Mouse (Mus musculus) MEL (cell line): Measurements from ENCODE around the gene Rplp2. TPM values are rescaled to one million over a fixed set of nuclear protein-coding genes. Genes with fewer than 3 reads are reported as not detected.
A peak's percentile ranks its signal among the peaks of the same experiment; 100 is the strongest.

Experiments
- DNase-seq: peaks from one replicate; pipeline ENCODE4 v3.0.0; 2011; ENCODE audit warnings: low read depth, low spot score
- H3K27ac ChIP-seq: 2 replicates; pipeline ENCODE4 v1.5.1; 2012; ENCODE audit warnings: low read depth, mild to moderate bottlenecking, control low read depth, low read length, moderate library complexity; ENCODE audit not compliant: control insufficient read depth
- H3K27me3 ChIP-seq, 2 experiments: fragments of 150-350 bp in 1 of 2; sonication (generic) in 1 of 2; 2 replicates each; pipeline ENCODE4 v1.6.1; 2012; ENCODE audit warnings: low read length in 2 of 2, mild to moderate bottlenecking in 2 of 2, improper control_type of control experiment in 1 of 2, moderate library complexity in 1 of 2; ENCODE audit not compliant: insufficient read depth in 2 of 2, control insufficient read depth in 1 of 2
- H3K36me3 ChIP-seq, 2 experiments: 2 replicates each; pipeline ENCODE4 v1.6.1; 2012 to 2014; ENCODE audit warnings: low read length in 2 of 2, improper control_type of control experiment in 1 of 2, inconsistent platforms in 1 of 2, mild to moderate bottlenecking in 1 of 2; ENCODE audit not compliant: insufficient read depth in 2 of 2, control insufficient read depth in 1 of 2
- H3K4me1 ChIP-seq, 2 experiments: fragments of 150-350 bp in 1 of 2; sonication (generic) in 1 of 2; 2 replicates each; pipeline ENCODE4 v1.6.1; 2012; ENCODE audit warnings: low read length in 2 of 2, improper control_type of control experiment in 1 of 2, mild to moderate bottlenecking in 1 of 2; ENCODE audit not compliant: insufficient read depth in 2 of 2, control insufficient read depth in 1 of 2
- H3K4me3 ChIP-seq, 2 experiments: fragments of 150-350 bp in 1 of 2; sonication (generic) in 1 of 2; 2 replicates each; pipeline ENCODE4 v1.5.1; 2012; ENCODE audit warnings: low read depth in 2 of 2, low read length in 2 of 2, mild to moderate bottlenecking in 2 of 2, moderate library complexity in 2 of 2, control low read depth in 1 of 2, improper control_type of control experiment in 1 of 2; ENCODE audit not compliant: control insufficient read depth in 1 of 2, insufficient read depth in 1 of 2
- H3K79me2 ChIP-seq: 2 replicates; pipeline ENCODE4 v1.6.1; 2012; ENCODE audit warnings: mild to moderate bottlenecking, low read length, moderate library complexity; ENCODE audit not compliant: control insufficient read depth, poor library complexity, insufficient read depth
- H3K9ac ChIP-seq: 2 replicates; pipeline ENCODE4 v1.6.1; 2012; ENCODE audit warnings: low read depth, mild to moderate bottlenecking, control low read depth, low read length, moderate library complexity; ENCODE audit not compliant: control insufficient read depth, poor library complexity, severe bottlenecking
- H3K9me3 ChIP-seq: fragments of 150-350 bp; sonication (generic); replicated peaks from 2 replicates; pipeline ENCODE4 v1.6.1; 2012; ENCODE audit warnings: mild to moderate bottlenecking, low read length, improper control_type of control experiment, moderate library complexity; ENCODE audit not compliant: insufficient read depth
- CHD1 ChIP-seq: IDR thresholded peaks from 2 replicates; pipeline ENCODE4 v1.6.1; 2012; ENCODE audit warnings: low read depth, mild to moderate bottlenecking, inconsistent platforms, low read length, improper control_type of control experiment
- CHD2 ChIP-seq: IDR thresholded peaks from 2 replicates; pipeline ENCODE4 v1.6.1; 2011; ENCODE audit warnings: low read length, improper control_type of control experiment
- CTCF ChIP-seq, 3 experiments: IDR thresholded peaks in 2 of 3; conservative IDR thresholded peaks in 1 of 3; 2 replicates each; pipeline ENCODE4 v1.5.1; 2011 to 2012; ENCODE audit warnings: low read length in 3 of 3, low read depth in 2 of 3, mild to moderate bottlenecking in 2 of 3, improper control_type of control experiment in 1 of 3, inconsistent platforms in 1 of 3, mixed read lengths in 1 of 3, moderate library complexity in 1 of 3; ENCODE audit not compliant: control insufficient read depth in 1 of 3, insufficient read depth in 1 of 3, poor library complexity in 1 of 3, severe bottlenecking in 1 of 3
- E2F4 ChIP-seq: IDR thresholded peaks from 2 replicates; pipeline ENCODE4 v1.6.1; 2011; ENCODE audit warnings: low read depth, low read length, improper control_type of control experiment, borderline replicate concordance
- ELF1 ChIP-seq: IDR thresholded peaks from 2 replicates; pipeline ENCODE4 v1.6.1; 2014; ENCODE audit warnings: low read depth, mild to moderate bottlenecking, inconsistent platforms, low read length, improper control_type of control experiment, moderate library complexity
- ETS1 ChIP-seq: IDR thresholded peaks from 2 replicates; pipeline ENCODE4 v1.6.1; 2012; ENCODE audit warnings: low read depth, mild to moderate bottlenecking, inconsistent platforms, low read length, improper control_type of control experiment, moderate library complexity
- GABPA ChIP-seq: IDR thresholded peaks from 2 replicates; pipeline ENCODE4 v1.6.1; 2012; ENCODE audit warnings: low read depth, mild to moderate bottlenecking, inconsistent platforms, low read length, improper control_type of control experiment, moderate library complexity
- GATA1 ChIP-seq: IDR thresholded peaks from 2 replicates; pipeline ENCODE4 v1.6.1; 2011; ENCODE audit warnings: low read depth, low read length, improper control_type of control experiment
- MAZ ChIP-seq: IDR thresholded peaks from 2 replicates; pipeline ENCODE4 v1.6.1; 2012; ENCODE audit warnings: low read depth, mild to moderate bottlenecking, inconsistent platforms, low read length, improper control_type of control experiment
- MEF2A ChIP-seq: IDR thresholded peaks from 2 replicates; pipeline ENCODE4 v1.6.1; 2014; ENCODE audit warnings: low read depth, mild to moderate bottlenecking, inconsistent platforms, low read length, improper control_type of control experiment; ENCODE audit not compliant: poor library complexity, insufficient replicate concordance, severe bottlenecking; ENCODE audit errors: extremely low read depth
- MXI1 ChIP-seq: IDR thresholded peaks from 2 replicates; pipeline ENCODE4 v1.6.1; 2011; ENCODE audit warnings: mild to moderate bottlenecking, low read depth, low read length, improper control_type of control experiment
- MYC ChIP-seq: IDR thresholded peaks from 2 replicates; pipeline ENCODE4 v1.6.1; 2011; ENCODE audit warnings: low read depth, mild to moderate bottlenecking, low read length, improper control_type of control experiment, moderate library complexity
- NELFE ChIP-seq: IDR thresholded peaks from 2 replicates; pipeline ENCODE4 v1.6.1; 2011; ENCODE audit warnings: low read depth, low read length, improper control_type of control experiment
- NRF1 ChIP-seq: IDR thresholded peaks from 2 replicates; pipeline ENCODE4 v1.6.1; 2014; ENCODE audit warnings: low read depth, mild to moderate bottlenecking, inconsistent platforms, low read length, improper control_type of control experiment, moderate library complexity; ENCODE audit not compliant: poor library complexity, insufficient read depth, severe bottlenecking
- POLR2A ChIP-seq, 2 experiments: IDR thresholded peaks; 2 replicates each; pipeline ENCODE4 v1.6.1; 2011 to 2012; ENCODE audit warnings: low read length in 2 of 2, mild to moderate bottlenecking in 2 of 2, control low read depth in 1 of 2, improper control_type of control experiment in 1 of 2, low read depth in 1 of 2, moderate library complexity in 1 of 2; ENCODE audit not compliant: control insufficient read depth in 1 of 2, insufficient read depth in 1 of 2, poor library complexity in 1 of 2
- POLR2AphosphoS2 ChIP-seq: IDR thresholded peaks from 2 replicates; pipeline ENCODE4 v1.6.1; 2011; ENCODE audit warnings: low read length, improper control_type of control experiment
- POLR2AphosphoS5 ChIP-seq: IDR thresholded peaks from 2 replicates; pipeline ENCODE4 v1.6.1; 2012; ENCODE audit warnings: low read depth, borderline replicate concordance, mild to moderate bottlenecking, inconsistent platforms, low read length, moderate library complexity, mixed read lengths
- RAD21 ChIP-seq: IDR thresholded peaks from 2 replicates; pipeline ENCODE4 v1.6.1; 2011; ENCODE audit warnings: mild to moderate bottlenecking, low read depth, low read length, improper control_type of control experiment
- SIN3A ChIP-seq: IDR thresholded peaks from 2 replicates; pipeline ENCODE4 v1.6.1; 2012; ENCODE audit warnings: low read length, improper control_type of control experiment, inconsistent platforms
- SMC3 ChIP-seq: IDR thresholded peaks from 2 replicates; pipeline ENCODE4 v1.6.1; 2011; ENCODE audit warnings: low read depth, low read length, improper control_type of control experiment
- TAL1 ChIP-seq: IDR thresholded peaks from 2 replicates; pipeline ENCODE4 v1.6.1; 2012; ENCODE audit warnings: mild to moderate bottlenecking, inconsistent platforms, low read length, moderate library complexity, mixed read lengths
- TCF12 ChIP-seq: IDR thresholded peaks from 2 replicates; pipeline ENCODE4 v1.6.1; 2014; ENCODE audit warnings: low read depth, mild to moderate bottlenecking, inconsistent platforms, low read length, improper control_type of control experiment, moderate library complexity
- UBTF ChIP-seq: IDR thresholded peaks from 2 replicates; pipeline ENCODE4 v1.6.1; 2012; ENCODE audit warnings: low read depth, mild to moderate bottlenecking, inconsistent platforms, low read length, improper control_type of control experiment, moderate library complexity, borderline replicate concordance; ENCODE audit not compliant: insufficient read depth
- USF1 ChIP-seq: IDR thresholded peaks from 2 replicates; pipeline ENCODE4 v1.6.1; 2014; ENCODE audit warnings: low read depth, mild to moderate bottlenecking, inconsistent platforms, low read length, improper control_type of control experiment, moderate library complexity
- USF2 ChIP-seq, 2 experiments: IDR thresholded peaks; 2 replicates each; pipeline ENCODE4 v1.6.1; 2011 to 2012; ENCODE audit warnings: improper control_type of control experiment in 2 of 2, low read length in 2 of 2, borderline replicate concordance in 1 of 2, inconsistent platforms in 1 of 2, low read depth in 1 of 2, mild to moderate bottlenecking in 1 of 2; ENCODE audit not compliant: insufficient read depth in 1 of 2
- ZC3H11A ChIP-seq: IDR thresholded peaks from 2 replicates; pipeline ENCODE4 v1.6.1; 2012; ENCODE audit warnings: low read depth, mild to moderate bottlenecking, inconsistent platforms, low read length, improper control_type of control experiment
- ZKSCAN1 ChIP-seq: IDR thresholded peaks from 2 replicates; pipeline ENCODE4 v1.6.1; 2012; ENCODE audit warnings: low read depth, mild to moderate bottlenecking, inconsistent platforms, low read length, improper control_type of control experiment, moderate library complexity
- ZMIZ1 ChIP-seq: IDR thresholded peaks from 2 replicates; pipeline ENCODE4 v1.6.1; 2012; ENCODE audit warnings: low read depth, mild to moderate bottlenecking, inconsistent platforms, low read length, improper control_type of control experiment, moderate library complexity
- polyA plus RNA-seq, 2 experiments: library from polyadenylated mRNA; stranded (reverse) in 1 of 2; unstranded in 1 of 2; fragments of >175 nt in 1 of 2; fragments of >200 nt in 1 of 2; gene quantifications; 2 replicates each; pipeline versions ENCODE4 v1.2.1 to v1.2.4; 2012; ENCODE audit warnings: low replicate concordance in 2 of 2, low read depth in 1 of 2; ENCODE audit not compliant: insufficient read length in 2 of 2, insufficient read depth in 1 of 2, missing spikeins in 1 of 2
- total RNA-seq: library from RNA; depleted of rRNA; stranded (reverse); fragments of 300-350 nt; gene quantifications from 2 replicates; pipeline ENCODE4 v1.2.3, GENCODE M21; 2012

Gene Rplp2
- total and polyA plus RNA-seq, 3 experiments = 3,503 to 3,690 TPM; not detected in 1

DNA sequence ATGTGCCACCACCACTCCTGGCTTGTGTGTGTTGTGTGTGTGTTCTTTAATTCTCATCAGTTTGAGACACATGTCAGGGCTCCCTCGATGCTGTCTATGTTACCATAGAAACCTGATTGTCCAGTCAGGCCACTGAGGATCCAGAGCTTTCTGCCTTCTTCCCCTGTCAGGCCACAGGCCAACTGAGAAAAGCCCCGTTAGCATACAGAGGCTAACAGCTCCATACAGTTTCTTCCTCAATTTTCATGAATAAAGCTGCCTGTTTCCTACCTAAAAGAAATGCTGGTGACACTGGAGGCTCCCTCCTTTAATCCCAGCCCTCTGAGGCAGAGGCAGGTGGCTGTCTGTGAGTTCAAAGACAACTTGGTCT is 10.7 kb upstream of the Rplp2 start:
- peaks cover 0 to 20% of the 10 kb centered on the region in 2 experiments; a peak in 3 of 4 replicates for H3K36me3 ChIP-seq
- H3K4me3 ChIP-seq = peak overlapping the region; percentile 86 to 90
- peak overlapping the region; percentile 59 for H3K27ac ChIP-seq

DNA sequence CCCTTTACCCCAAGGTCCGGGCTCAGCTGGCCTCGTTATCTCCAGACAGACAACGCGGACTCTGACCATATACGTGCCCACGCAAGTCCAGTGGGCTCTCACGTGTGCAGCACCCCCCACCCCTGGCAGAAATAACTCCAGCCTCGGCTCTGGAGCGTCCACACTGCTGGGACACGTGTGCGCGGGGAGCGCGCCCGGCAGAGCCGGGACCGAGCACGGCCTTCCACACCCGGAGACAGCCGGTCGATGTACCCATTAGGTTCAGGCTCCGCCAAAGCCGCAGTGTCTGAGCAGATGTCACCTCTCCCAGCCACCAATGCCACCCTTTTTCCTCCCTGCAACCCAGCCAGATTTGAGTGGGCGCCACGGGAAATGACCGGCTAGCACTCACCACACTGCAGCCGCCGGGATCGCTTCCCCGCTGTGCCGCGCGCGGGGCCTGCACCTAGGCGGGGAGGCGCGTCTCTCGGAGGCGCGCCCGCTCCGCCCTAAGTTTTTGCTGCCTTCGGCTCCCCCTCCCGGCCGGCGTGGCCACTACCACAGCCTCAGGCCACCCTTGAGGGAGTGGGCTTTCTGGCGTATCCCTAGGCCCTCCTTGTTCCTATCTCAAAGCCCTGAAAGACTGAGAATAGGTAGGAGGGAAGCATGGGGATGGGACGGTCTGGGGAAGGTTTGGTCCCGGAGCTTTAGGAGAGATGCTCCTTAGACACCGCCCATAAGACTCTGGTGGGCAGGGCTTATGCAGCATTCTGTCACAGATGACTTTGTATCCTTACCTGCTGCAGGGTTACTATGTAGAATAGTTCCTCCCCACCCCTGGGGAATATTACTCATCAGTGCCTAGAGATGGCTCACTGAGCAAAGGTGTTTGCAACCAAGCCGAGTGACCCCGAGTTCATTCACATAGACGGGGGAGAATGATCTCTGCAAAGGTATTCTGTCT is 9.7 kb upstream of the Rplp2 start, which contains the start of gene Slc25a22:
Gene Slc25a22 (minus strand): TSS at position 715 of the 943 bp plus-strand sequence.
- peak within 1 kb of the TSS; percentile 59 for H3K27ac ChIP-seq
- peaks cover 34% of the 10 kb centered on the region for H3K79me2 ChIP-seq
- peak within 1 kb of the TSS; percentile 90 for H3K9ac ChIP-seq
- H3K9me3 ChIP-seq = no peaks in the 10 kb centered on the region
- H3K4me3 ChIP-seq = peak within 1 kb of the TSS; percentile 86 to 90
- DNase-seq = peak; percentile 89
- peaks cover 4 to 20% of the 10 kb centered on the region in 2 experiments; a peak in 3 of 4 replicates for H3K4me1 ChIP-seq
- peaks cover 0 to 18% of the 10 kb centered on the region in 2 experiments; a peak in 3 of 4 replicates for H3K36me3 ChIP-seq
- no peaks in the 10 kb centered on the region for H3K27me3 ChIP-seq
- TF ChIP-seq ELF1 (0 out of 2 replicates have a peak, but pooled peaks have one; percentile 6), CTCF (IDR thresholded peaks at IDR 0.05 in 2 of 3, conservative IDR thresholded peaks at IDR 0.05 in 1 of 3; ENCODE audit: control insufficient read depth in 1 of 3, insufficient read depth in 1 of 3, low read depth in 2 of 3, low read length in 3 of 3, poor library complexity in 1 of 3, severe bottlenecking in 1 of 3) (peak; percentile 39 to 77 (median 71)), MAZ (peak; percentile 48; the same call in 1 of the 2 replicates), SIN3A (peak; percentile 84), USF2 (IDR thresholded peaks at IDR 0.05; ENCODE audit: borderline replicate concordance in 1 of 2, insufficient read depth in 1 of 2, low read depth in 1 of 2, low read length in 2 of 2) (0 out of 4 replicates have a peak, but pooled peaks of 1 of the 2 experiments have one; percentile 12), ZKSCAN1 (no peak), ZMIZ1 (peak; percentile 65; the same call in 1 of the 2 replicates), TCF12 (no peak), MXI1 (peak; percentile 96), MYC (peak; percentile 75), E2F4 (no peak), MEF2A (0 out of 2 replicates have a peak, but pooled peaks have one; percentile 45), POLR2A (IDR thresholded peaks at IDR 0.05; ENCODE audit: control insufficient read depth in 1 of 2, insufficient read depth in 1 of 2, low read depth in 1 of 2, low read length in 2 of 2, poor library complexity in 1 of 2) (peak; percentile 83 to 84), ZC3H11A (peak; percentile 33; the same call in 1 of the 2 replicates), USF1 (peak; percentile 78), TAL1 (no peak), ETS1 (no peak; the same call in 1 of the 2 replicates), POLR2AphosphoS2 (peak; percentile 88), NELFE (peak; percentile 77), SMC3 (peak; percentile 52), NRF1 (no peak), RAD21 (peak; percentile 44), CHD1 (no peak), CHD2 (no peak)

More for the DNA sequence above, 10.7 kb upstream of the Rplp2 start:
- Histone ChIP-seq H3K9me3 (no peaks in the 10 kb centered on the region), H3K9ac (peak overlapping the region; percentile 90), H3K79me2 (peaks cover 28% of the 10 kb centered on the region), H3K27me3 (no peaks in the 10 kb centered on the region), H3K4me1 (peaks cover 4 to 22% of the 10 kb centered on the region in 2 experiments; a peak in 3 of 4 replicates)
- no peak for TF ChIP-seq GABPA
- TF ChIP-seq ETS1 = no peak
- no peak for TF ChIP-seq UBTF
- no peak for TF ChIP-seq CHD2
- no peak for TF ChIP-seq MYC
- TF ChIP-seq NELFE = no peak
- no peak for TF ChIP-seq MAZ
- TF ChIP-seq GATA1 = no peak
- no peak for TF ChIP-seq SMC3
- TF ChIP-seq MXI1 = no peak
- no peak for TF ChIP-seq POLR2AphosphoS5
- TF ChIP-seq NRF1 = no peak
- peak; percentile 40 for DNase-seq
